Mouse (Mus musculus): ENCODE measurements around the gene Ctse. TPM values are rescaled to one million over a fixed set of nuclear protein-coding genes. Genes with fewer than 3 reads are reported as not detected.

Gene Ctse
- polyA plus RNA-seq, 1 experiment from 2014 or later, result 0.95 TPM

DNA sequence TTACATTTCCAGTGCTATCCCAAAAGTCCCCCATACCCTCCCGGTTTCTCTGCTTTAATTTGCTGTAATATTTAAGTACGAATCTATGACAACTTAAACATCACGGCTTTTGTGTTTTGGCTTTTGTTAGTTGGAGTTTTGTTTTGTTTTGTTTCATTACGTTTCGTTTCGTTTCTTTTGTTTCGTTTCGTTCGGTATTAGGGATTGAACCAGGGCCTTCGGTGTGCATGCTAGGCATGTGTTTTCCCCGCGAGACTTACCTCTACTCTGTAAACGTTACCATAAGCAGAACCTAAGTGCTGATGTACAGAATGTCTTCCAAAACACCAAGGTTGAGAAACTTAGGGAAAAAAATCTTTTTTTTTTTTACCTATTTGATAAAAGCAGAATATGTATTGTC is 3.5 kb downstream of the Ctse start:
- WGBS, result 89% methylated on average over 13 of the region's 13 CpGs
- Histone ChIP-seq H3K27ac (ENCODE audit: low read length) (no peak overlapping the region), H3K36me3 (ENCODE audit: control insufficient read depth, insufficient read depth, low read length) (no peaks in the 10 kb centered on the region), H3K4me2 (ENCODE audit: low read depth, low read length) (no peak overlapping the region), H3K4me3 (ENCODE audit: low read length) (no peak overlapping the region), H3K9ac (ENCODE audit: low read length) (no peak overlapping the region), H3K27me3 (ENCODE audit: control insufficient read depth, insufficient read depth, low read depth, low read length) (no peaks in the 10 kb centered on the region), H3K4me1 (replicated peaks; ENCODE audit: control insufficient read depth, insufficient read depth, low read length) (no peaks in the 10 kb centered on the region; the same call in 1 of the 2 replicates), H3K9me3 (ENCODE audit: control insufficient read depth, low read length) (no peaks in the 10 kb centered on the region)
- ATAC-seq (ENCODE audit: low read depth), result no peak

- H3K27ac ChIP-seq (ENCODE audit: low read length), result no peak overlapping the region
- no peaks in the 10 kb centered on the region for H3K9me3 ChIP-seq (ENCODE audit: control insufficient read depth, low read length)
- WGBS, result 78% methylated on average over 2 of the region's 2 CpGs
- no peaks in the 10 kb centered on the region for H3K36me3 ChIP-seq (ENCODE audit: control insufficient read depth, insufficient read depth, low read length)
- H3K4me1 ChIP-seq (replicated peaks; ENCODE audit: control insufficient read depth, insufficient read depth, low read length), result no peaks in the 10 kb centered on the region; the same call in 1 of the 2 replicates
- no peak for ATAC-seq (ENCODE audit: low read depth)
- no peak overlapping the region for H3K4me3 ChIP-seq (ENCODE audit: low read length)
- H3K27me3 ChIP-seq (ENCODE audit: control insufficient read depth, insufficient read depth, low read depth, low read length), result no peaks in the 10 kb centered on the region
- no peak overlapping the region for H3K9ac ChIP-seq (ENCODE audit: low read length)
- H3K4me2 ChIP-seq (ENCODE audit: low read depth, low read length), result no peak overlapping the region
Observed at GRCm38 (mm10) chr1:131642251-131642650, 4.1 kb downstream of the Ctse start.

DNA sequence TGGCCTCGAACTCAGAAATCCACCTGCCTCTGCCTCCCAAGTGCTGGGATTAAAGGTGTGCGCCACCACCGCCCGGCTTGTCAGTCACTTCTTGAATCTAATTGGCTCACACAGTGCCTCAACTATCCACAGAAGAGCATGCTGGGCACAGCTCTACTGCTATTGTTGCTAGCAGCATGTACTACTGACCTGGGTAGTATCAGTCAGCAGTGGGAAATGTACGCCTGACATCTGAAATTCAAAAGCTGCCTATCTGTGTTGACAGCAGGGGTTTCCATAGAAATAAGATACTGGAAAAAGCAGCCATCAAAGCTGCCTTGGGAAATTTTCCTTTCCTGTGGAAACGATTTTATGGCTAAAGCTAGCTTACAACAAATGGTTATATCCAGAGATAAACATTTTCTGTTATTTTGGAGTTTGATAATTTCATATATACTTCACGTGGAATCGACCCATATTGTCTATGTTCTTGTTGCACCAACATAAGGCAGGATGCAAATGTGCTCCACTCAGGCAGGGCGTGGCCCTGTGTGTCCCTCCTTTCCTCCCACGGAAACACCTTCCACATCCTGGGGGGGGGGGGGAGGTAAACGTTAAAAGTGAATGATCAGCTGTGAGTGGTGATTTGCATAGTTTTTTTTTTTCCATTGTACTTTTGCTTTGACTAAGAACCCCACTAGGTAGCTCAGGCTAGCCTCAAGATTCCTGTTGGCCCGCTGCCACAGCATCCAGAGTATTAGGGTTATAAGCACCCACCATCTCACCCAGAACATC is 14.8 kb downstream of the Ctse start:
- Histone ChIP-seq H3K27me3 (ENCODE audit: control insufficient read depth, insufficient read depth, low read depth, low read length) (no peaks in the 10 kb centered on the region), H3K9ac (ENCODE audit: low read length) (no peak overlapping the region), H3K4me1 (replicated peaks; ENCODE audit: control insufficient read depth, insufficient read depth, low read length) (peaks cover 3% of the 10 kb centered on the region; the same call in 1 of the 2 replicates), H3K9me3 (ENCODE audit: control insufficient read depth, low read length) (no peaks in the 10 kb centered on the region), H3K4me3 (ENCODE audit: low read length) (no peak overlapping the region), H3K36me3 (ENCODE audit: control insufficient read depth, insufficient read depth, low read length) (no peaks in the 10 kb centered on the region), H3K27ac (ENCODE audit: low read length) (no peak overlapping the region), H3K4me2 (ENCODE audit: low read depth, low read length) (no peak overlapping the region)
- WGBS, result 72% methylated on average over 12 of the region's 12 CpGs
- no peak for ATAC-seq (ENCODE audit: low read depth)

GRCm38 (mm10) chr1:131655601-131656000 is 17.5 kb downstream of the Ctse start:
- Histone ChIP-seq H3K4me1 (replicated peaks; ENCODE audit: control insufficient read depth, insufficient read depth, low read length) (peaks cover 4% of the 10 kb centered on the region; the same call in 1 of the 2 replicates), H3K4me2 (ENCODE audit: low read depth, low read length) (no peak overlapping the region), H3K27me3 (ENCODE audit: control insufficient read depth, insufficient read depth, low read depth, low read length) (no peaks in the 10 kb centered on the region), H3K9me3 (ENCODE audit: control insufficient read depth, low read length) (no peaks in the 10 kb centered on the region), H3K9ac (ENCODE audit: low read length) (no peak overlapping the region), H3K36me3 (ENCODE audit: control insufficient read depth, insufficient read depth, low read length) (no peaks in the 10 kb centered on the region), H3K4me3 (ENCODE audit: low read length) (no peak overlapping the region), H3K27ac (ENCODE audit: low read length) (no peak overlapping the region)
- WGBS, result 53% methylated on average over 6 of the region's 6 CpGs
- ATAC-seq (ENCODE audit: low read depth), result no peak

DNA sequence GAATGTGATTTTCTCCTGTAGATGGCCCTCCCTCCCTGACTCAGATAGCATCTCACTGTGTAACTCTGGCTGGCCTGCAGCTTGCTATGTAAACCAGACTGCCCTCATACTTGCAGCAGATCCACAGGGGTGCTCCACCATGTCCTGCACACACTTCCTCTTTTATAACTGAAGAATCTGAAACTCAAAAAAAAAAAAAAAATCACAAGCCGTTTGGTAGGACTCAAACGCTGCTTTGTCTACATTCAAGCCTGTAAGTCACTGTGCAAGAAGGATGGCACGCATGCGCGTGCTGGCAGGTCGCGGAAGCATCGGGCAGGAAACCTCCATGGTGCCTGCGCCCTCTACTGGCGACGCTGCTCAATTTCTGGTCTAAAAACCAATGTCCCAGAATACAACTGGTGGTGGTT is 19.8 kb downstream of the Ctse start:
- no peak overlapping the region for H3K4me3 ChIP-seq (ENCODE audit: low read length)

DNA sequence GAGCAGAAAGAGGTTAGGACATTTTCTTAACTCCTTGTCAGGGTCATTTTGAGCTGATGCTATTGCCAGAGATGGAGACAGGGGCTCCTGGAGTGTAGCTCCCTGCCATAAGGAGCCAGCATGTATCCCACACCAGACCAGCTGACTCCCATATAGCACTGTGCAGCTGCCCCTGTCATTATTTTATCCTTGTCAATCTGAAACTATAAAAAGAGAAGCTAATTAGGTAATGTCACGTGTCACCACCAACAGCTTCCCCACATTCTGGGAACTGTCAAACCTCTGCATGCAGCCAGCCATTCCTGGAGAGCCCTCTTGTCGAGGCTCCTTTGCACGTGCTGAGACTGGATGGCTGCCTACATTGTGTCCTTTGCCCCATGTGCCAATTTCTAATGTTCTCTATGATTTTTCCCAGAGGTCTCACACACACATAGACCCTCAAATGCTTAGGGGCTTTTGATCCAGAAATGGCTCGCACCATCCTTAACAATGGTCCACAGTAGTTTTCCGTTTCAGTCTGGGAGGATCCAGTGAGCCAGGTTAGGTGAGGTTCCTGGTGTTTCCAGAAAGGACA is 21.5 kb downstream of the Ctse start:
- WGBS, result 75% methylated on average over 5 of the region's 5 CpGs

More for the DNA sequence above, 19.8 kb downstream of the Ctse start:
- peak; percentile 76 for ATAC-seq (ENCODE audit: low read depth)
- WGBS, result 0% methylated on average over 11 of the region's 11 CpGs
- Histone ChIP-seq H3K27ac (ENCODE audit: low read length) (no peak overlapping the region), H3K4me1 (replicated peaks; ENCODE audit: control insufficient read depth, insufficient read depth, low read length) (peaks cover 4% of the 10 kb centered on the region; the same call in 1 of the 2 replicates), H3K4me2 (ENCODE audit: low read depth, low read length) (peak overlapping the region; percentile 46), H3K36me3 (ENCODE audit: control insufficient read depth, insufficient read depth, low read length) (no peaks in the 10 kb centered on the region), H3K9ac (ENCODE audit: low read length) (peak overlapping the region; percentile 42), H3K27me3 (ENCODE audit: control insufficient read depth, insufficient read depth, low read depth, low read length) (no peaks in the 10 kb centered on the region), H3K9me3 (ENCODE audit: control insufficient read depth, low read length) (no peaks in the 10 kb centered on the region)

GRCm38 (mm10) chr1:131660266-131660665 is 22.2 kb downstream of the Ctse start:
- Histone ChIP-seq H3K4me3 (ENCODE audit: low read length) (no peak overlapping the region), H3K27ac (ENCODE audit: low read length) (no peak overlapping the region), H3K27me3 (ENCODE audit: control insufficient read depth, insufficient read depth, low read depth, low read length) (no peaks in the 10 kb centered on the region), H3K4me1 (replicated peaks; ENCODE audit: control insufficient read depth, insufficient read depth, low read length) (peaks cover 4% of the 10 kb centered on the region; the same call in 1 of the 2 replicates), H3K9me3 (ENCODE audit: control insufficient read depth, low read length) (no peaks in the 10 kb centered on the region), H3K4me2 (ENCODE audit: low read depth, low read length) (no peak overlapping the region), H3K36me3 (ENCODE audit: control insufficient read depth, insufficient read depth, low read length) (no peaks in the 10 kb centered on the region), H3K9ac (ENCODE audit: low read length) (no peak overlapping the region)
- 73% methylated on average over 2 of the region's 2 CpGs for WGBS
- no peak for ATAC-seq (ENCODE audit: low read depth)

More for the DNA sequence above, 21.5 kb downstream of the Ctse start:
- Histone ChIP-seq H3K27me3 (ENCODE audit: control insufficient read depth, insufficient read depth, low read depth, low read length) (no peaks in the 10 kb centered on the region), H3K4me2 (ENCODE audit: low read depth, low read length) (no peak overlapping the region), H3K4me1 (replicated peaks; ENCODE audit: control insufficient read depth, insufficient read depth, low read length) (peaks cover 4% of the 10 kb centered on the region; the same call in 1 of the 2 replicates), H3K9ac (ENCODE audit: low read length) (no peak overlapping the region), H3K27ac (ENCODE audit: low read length) (no peak overlapping the region), H3K9me3 (ENCODE audit: control insufficient read depth, low read length) (no peaks in the 10 kb centered on the region), H3K4me3 (ENCODE audit: low read length) (no peak overlapping the region), H3K36me3 (ENCODE audit: control insufficient read depth, insufficient read depth, low read length) (no peaks in the 10 kb centered on the region)
- no peak for ATAC-seq (ENCODE audit: low read depth)

DNA sequence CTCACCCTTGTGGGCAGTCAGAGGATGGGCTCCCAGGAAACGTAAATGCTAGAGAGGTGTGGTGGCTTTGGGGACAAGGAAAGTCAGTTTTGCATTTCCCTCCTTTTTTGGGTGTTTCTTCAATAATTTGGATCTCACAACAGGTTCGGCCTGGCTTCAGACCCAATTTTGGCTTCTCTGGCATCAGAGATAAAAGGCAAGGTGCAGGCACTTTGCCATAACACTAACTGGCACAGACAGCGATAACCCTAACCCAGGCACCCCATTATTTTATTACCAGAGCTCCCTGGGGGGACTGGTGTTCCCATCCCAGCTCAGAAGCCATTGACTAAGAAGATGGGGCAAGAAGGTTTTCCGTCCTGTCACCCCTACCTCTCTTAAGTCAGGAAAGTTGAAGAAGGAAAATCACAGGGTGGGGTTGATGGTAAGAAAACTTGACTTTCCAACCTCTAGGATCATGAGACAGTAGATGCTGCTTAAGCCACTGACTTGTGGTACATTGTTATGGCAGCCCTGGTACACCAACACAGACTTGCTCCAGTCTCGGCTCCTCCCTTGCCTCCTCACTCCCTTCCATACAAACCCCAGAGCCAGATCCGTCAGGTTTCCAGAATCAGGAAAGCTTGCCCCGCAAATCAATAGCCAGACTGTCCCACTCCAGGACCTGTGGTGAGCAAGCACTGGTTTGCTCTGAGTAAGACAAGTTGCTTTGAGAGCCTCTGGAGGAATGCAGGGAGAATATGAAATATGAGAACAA is 22.8 kb downstream of the Ctse start:
- peaks cover 4% of the 10 kb centered on the region; the same call in 1 of the 2 replicates for H3K4me1 ChIP-seq (replicated peaks; ENCODE audit: control insufficient read depth, insufficient read depth, low read length)
- no peaks in the 10 kb centered on the region for H3K36me3 ChIP-seq (ENCODE audit: control insufficient read depth, insufficient read depth, low read length)
- no peak for ATAC-seq (ENCODE audit: low read depth)
- no peak overlapping the region for H3K4me2 ChIP-seq (ENCODE audit: low read depth, low read length)
- no peaks in the 10 kb centered on the region for H3K27me3 ChIP-seq (ENCODE audit: control insufficient read depth, insufficient read depth, low read depth, low read length)
- 61% methylated on average over 7 of the region's 7 CpGs for WGBS
- H3K9ac ChIP-seq (ENCODE audit: low read length), result no peak overlapping the region
- H3K4me3 ChIP-seq (ENCODE audit: low read length), result no peak overlapping the region
- H3K27ac ChIP-seq (ENCODE audit: low read length), result no peak overlapping the region
- no peaks in the 10 kb centered on the region for H3K9me3 ChIP-seq (ENCODE audit: control insufficient read depth, low read length)

DNA sequence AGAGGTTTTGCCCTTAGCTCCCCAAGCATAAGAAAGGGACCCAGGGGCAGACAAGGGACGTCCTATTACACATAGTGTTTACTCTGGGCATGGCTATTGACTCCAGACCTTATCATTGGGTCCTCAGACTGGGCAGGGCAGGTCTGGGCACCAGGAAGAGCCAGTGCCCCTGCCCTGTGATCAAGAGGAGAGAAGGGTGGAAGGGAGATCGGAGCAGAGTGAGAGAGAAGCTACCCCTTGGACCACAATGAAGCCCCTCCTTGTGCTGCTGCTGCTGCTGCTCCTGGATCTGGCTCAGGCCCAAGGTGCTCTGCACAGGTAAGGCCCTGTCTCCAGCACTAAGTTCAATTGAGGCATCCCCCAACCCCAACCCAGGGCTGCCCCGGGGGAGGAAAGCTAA is 23.6 kb downstream of the Ctse start:
- WGBS, result 57% methylated on average over 3 of the region's 3 CpGs
- Histone ChIP-seq H3K27me3 (ENCODE audit: control insufficient read depth, insufficient read depth, low read depth, low read length) (no peaks in the 10 kb centered on the region), H3K9ac (ENCODE audit: low read length) (no peak overlapping the region), H3K4me2 (ENCODE audit: low read depth, low read length) (no peak overlapping the region), H3K9me3 (ENCODE audit: control insufficient read depth, low read length) (no peaks in the 10 kb centered on the region), H3K27ac (ENCODE audit: low read length) (no peak overlapping the region), H3K36me3 (ENCODE audit: control insufficient read depth, insufficient read depth, low read length) (no peaks in the 10 kb centered on the region), H3K4me1 (replicated peaks; ENCODE audit: control insufficient read depth, insufficient read depth, low read length) (peaks cover 4% of the 10 kb centered on the region; the same call in 1 of the 2 replicates), H3K4me3 (ENCODE audit: low read length) (no peak overlapping the region)
- ATAC-seq (ENCODE audit: low read depth), result no peak
